Mouse (Mus musculus): Measurements from ENCODE around the gene Ror1. TPM values are rescaled to one million over a fixed set of nuclear protein-coding genes. Genes with fewer than 3 reads are reported as not detected.

The Ror1 gene
- total RNA-seq, 2 experiments from 2014 or later, result 6.1 to 7.0 TPM

DNA sequence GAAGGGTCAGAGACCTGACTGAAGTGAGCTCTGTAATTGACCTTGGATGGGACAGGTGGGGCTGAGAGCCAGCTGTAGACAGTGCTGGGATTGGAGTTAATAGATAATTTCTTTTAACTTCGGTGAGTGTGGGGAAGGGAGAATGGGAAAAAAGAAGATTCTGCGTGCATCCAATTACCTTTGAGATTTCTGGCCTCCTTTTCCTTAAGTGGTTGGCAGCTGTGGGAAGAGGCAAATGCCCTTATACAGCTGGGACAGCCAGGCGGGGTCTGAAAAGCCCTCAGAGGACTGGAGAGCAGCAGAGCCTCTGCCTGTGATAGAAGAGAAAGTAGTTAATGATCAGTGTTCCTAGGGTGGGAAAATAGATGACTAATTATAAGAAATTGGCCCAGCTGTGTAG, 27.9 kb downstream of the Ror1 start:
- no peak overlapping the region for H3K27ac ChIP-seq
- DNase-seq (ENCODE audit: low spot score in 2 of 2), result no peak
- TF ChIP-seq CTCF (conservative IDR thresholded peaks at IDR 0.05), result no peak
- no peak overlapping the region for H3K4me3 ChIP-seq

GRCm38 (mm10) chr4:100124056-100124455, 28.5 kb downstream of the Ror1 start:
- no peak for DNase-seq (ENCODE audit: low spot score in 2 of 2)
- Histone ChIP-seq H3K27ac (no peak overlapping the region), H3K4me3 (no peak overlapping the region)
- no peak for TF ChIP-seq CTCF (conservative IDR thresholded peaks at IDR 0.05)

GRCm38 (mm10) chr4:100124935-100125334, 29.3 kb downstream of the Ror1 start:
- no peak for TF ChIP-seq CTCF (conservative IDR thresholded peaks at IDR 0.05)
- no peak overlapping the region for H3K27ac ChIP-seq
- DNase-seq (ENCODE audit: low spot score in 2 of 2), result no peak
- H3K4me3 ChIP-seq, result no peak overlapping the region

- H3K4me3 ChIP-seq, result no peak overlapping the region
- 0 out of 2 replicates have a peak overlapping the region, but pooled peaks have one; percentile 28 for H3K27ac ChIP-seq
- TF ChIP-seq CTCF (conservative IDR thresholded peaks at IDR 0.05), result no peak
- DNase-seq (ENCODE audit: low spot score in 2 of 2), result no peak
Observed at GRCm38 (mm10) chr4:100126531-100127310, 31.1 kb downstream of the Ror1 start.

GRCm38 (mm10) chr4:100128026-100128922, 32.7 kb downstream of the Ror1 start:
- TF ChIP-seq CTCF (conservative IDR thresholded peaks at IDR 0.05), result no peak
- H3K27ac ChIP-seq, result peak overlapping the region; percentile 32; the same call in 1 of the 2 replicates
- H3K4me3 ChIP-seq, result no peak overlapping the region
- no peak for DNase-seq (ENCODE audit: low spot score in 2 of 2)

DNA sequence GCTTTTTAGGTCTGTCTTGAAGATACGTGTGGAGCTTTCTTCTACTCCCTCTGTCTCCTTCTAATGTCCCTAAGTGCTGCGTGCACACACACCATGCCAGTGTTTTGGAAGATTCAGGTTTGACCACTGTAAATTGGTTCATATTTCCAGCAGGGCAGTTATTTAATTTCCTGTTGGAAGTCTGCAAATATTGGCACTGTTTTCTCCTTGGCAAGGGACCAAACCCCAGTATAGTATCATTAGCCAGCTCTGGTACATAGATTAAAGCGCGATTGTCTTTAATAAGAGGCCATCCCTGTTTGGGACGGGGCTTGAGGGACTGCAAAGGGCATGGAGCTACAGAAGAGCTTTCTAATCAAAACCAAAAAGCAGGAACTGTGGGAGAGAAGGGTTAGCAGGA, 33.6 kb downstream of the Ror1 start:
- Histone ChIP-seq H3K27ac (peak overlapping the region; percentile 32; the same call in 1 of the 2 replicates), H3K4me3 (no peak overlapping the region)
- no peak for DNase-seq (ENCODE audit: low spot score in 2 of 2)
- TF ChIP-seq CTCF (conservative IDR thresholded peaks at IDR 0.05), result no peak

DNA sequence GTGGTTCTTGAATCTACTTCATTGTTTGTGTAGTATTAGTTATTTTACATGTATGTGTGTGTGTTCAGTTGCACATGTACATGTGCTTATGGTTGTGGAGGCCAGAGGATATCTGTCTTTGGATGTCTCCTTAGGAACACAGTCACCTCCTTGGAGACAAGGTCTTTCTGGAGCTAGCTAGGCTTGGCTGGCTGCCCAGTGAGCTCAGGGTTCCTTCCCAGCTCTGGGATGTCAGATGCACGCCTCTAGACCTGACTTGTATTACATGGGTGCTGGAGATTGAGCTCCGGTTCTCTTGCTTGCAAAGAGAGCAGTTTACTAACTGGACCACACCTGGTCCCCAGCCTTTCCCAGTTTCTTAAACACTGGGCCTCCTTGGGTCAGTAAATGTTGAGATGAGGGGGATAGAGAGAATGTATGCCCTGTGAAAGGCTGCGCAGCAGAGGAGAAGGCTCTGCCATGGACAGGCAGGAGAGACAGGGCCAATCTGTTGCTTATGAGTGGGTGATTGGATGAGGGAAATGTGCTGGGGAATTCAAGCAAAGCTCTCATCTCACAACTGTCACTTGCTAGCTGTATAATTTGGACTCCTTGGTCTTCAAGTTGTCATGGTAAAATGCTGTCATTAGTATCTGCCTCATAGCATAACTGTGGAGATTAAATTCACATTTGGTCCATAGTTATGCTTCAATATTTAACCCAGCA, 35.3 kb downstream of the Ror1 start:
- H3K27ac ChIP-seq, result peak overlapping the region; percentile 88
- no peak for TF ChIP-seq CTCF (conservative IDR thresholded peaks at IDR 0.05)
- peak; percentile 20 to 54 for DNase-seq (ENCODE audit: low spot score in 2 of 2)
- H3K4me3 ChIP-seq, result no peak overlapping the region

DNA sequence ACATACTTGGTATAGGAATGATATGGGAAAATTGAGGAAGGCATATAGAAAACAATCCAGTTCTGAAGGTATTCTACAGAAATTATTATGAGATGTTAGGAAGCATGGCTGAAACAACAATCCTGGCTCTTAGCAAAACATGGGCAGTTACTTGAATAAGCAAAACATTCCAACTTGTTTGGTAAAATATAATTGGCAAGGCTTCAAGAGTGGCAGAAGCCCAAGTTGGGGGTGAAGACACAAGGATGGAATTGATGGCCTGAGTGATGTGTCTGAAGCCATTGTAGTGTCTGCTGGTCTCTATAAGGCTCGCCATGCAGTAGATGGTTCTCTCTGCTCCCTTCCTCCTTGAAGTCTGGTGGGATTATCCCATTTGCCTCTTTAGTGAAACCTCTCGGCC, 35.9 kb downstream of the Ror1 start:
- H3K27ac ChIP-seq, result peak overlapping the region; percentile 88
- no peak for TF ChIP-seq CTCF (conservative IDR thresholded peaks at IDR 0.05)
- no peak for DNase-seq (ENCODE audit: low spot score in 2 of 2)
- H3K4me3 ChIP-seq, result no peak overlapping the region

- no peak for DNase-seq (ENCODE audit: low spot score in 2 of 2)
- Histone ChIP-seq H3K27ac (peak overlapping the region; percentile 88; the same call in 1 of the 2 replicates), H3K4me3 (no peak overlapping the region)
- no peak for TF ChIP-seq CTCF (conservative IDR thresholded peaks at IDR 0.05)
Observed at GRCm38 (mm10) chr4:100132261-100132660, 36.7 kb downstream of the Ror1 start.

DNA sequence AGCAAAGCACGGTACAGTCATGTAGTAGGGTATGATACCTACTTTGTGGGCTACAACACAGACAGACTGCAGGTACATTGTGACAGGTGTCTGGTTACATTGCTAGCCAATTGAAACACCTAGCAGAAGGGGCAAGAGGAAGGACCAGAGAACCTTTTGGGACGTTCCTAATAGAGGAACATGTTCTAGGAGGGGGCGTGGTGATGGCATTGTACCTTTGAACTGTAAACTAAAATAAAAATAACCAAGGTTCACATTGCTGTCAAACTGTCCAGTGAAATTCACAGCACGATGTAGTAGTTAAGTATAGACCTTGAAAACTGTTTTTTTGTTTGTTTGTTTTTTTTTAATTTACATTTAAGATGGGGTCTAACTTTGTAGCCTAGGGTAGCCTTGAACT, 40.5 kb downstream of the Ror1 start:
- DNase-seq (ENCODE audit: low spot score in 2 of 2), result no peak
- TF ChIP-seq CTCF (conservative IDR thresholded peaks at IDR 0.05), result no peak
- Histone ChIP-seq H3K27ac (no peak overlapping the region), H3K4me3 (no peak overlapping the region)

- no peak for TF ChIP-seq CTCF (conservative IDR thresholded peaks at IDR 0.05)
- H3K4me3 ChIP-seq, result no peak overlapping the region
- no peak overlapping the region for H3K27ac ChIP-seq
- DNase-seq (ENCODE audit: low spot score in 2 of 2), result no peak
Observed at GRCm38 (mm10) chr4:100137102-100137835, 41.7 kb downstream of the Ror1 start.

DNA sequence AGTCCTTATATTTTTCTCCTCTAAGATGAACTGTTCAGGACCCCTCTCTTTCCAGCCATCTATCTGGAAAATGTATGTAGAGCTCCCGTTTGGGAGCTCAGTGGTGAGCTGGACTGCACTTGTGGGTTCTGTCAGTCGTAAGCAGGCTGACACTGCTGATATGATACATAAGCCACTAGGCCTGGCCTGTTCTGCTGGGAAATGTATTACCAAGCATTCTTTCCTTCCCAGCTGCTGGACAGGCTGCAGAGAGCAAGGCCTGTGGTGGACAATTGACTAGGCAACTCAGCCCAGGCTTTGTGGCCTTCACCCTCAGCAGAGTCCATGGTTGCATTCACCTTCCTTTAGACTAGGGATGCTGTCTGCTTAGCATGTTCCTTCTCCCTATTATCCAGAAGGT, 46.0 kb downstream of the Ror1 start:
- TF ChIP-seq CTCF (conservative IDR thresholded peaks at IDR 0.05), result no peak
- H3K4me3 ChIP-seq, result no peak overlapping the region
- H3K27ac ChIP-seq, result no peak overlapping the region
- no peak for DNase-seq (ENCODE audit: low spot score in 2 of 2)

Measured in layer of hippocampus, adult 2 months (tissue).